Mouse (Mus musculus) right cerebral cortex, postnatal 10 days (tissue): ENCODE measurements around the gene Macrod2.

ENCODE experiments used
- DNase-seq, 2 experiments: peaks; one replicate each; pipeline ENCODE4 v3.0.0; 2021; ENCODE audit warnings: low spot score in 2 of 2

The Macrod2 gene

DNA sequence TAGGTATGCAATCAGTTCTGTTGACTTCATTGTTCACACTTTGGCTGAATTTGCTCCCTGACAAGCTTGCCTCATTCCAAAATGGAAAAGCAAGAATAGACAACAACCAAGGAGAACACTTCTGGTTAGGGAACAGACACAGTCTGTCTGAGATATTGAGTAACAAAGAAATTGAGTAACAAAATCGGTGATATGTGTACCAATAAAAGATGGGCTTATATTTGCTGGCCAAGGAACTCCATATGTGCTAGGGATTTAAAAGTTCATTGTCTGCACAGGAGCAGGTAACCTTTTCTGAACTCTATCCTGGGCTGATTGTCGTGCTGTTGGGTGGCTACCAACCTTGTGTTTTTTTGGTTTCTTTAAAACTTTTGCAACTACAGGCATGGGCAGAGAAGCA, 817.2 kb downstream of the Macrod2 start:
- no peak for DNase-seq

DNA sequence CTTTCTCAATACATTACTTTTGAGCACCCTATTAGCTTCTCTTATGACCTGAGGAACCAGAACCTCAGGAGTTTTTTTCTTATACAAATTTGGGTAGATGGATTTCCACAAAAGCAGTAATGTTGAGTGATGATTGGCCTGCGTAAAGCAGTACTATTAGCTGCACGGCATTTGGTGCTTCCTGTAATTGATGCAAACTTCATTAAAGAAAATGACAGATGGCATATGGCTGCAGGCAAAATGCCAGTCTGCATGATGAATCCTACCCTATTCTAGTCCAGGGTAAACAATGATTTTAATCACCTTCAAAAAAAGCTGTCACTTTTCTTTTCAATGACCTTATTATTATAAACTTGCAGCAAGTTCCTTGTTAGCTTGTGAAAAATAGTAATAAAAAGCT, 822.4 kb downstream of the Macrod2 start:
- DNase-seq = no peak

DNA sequence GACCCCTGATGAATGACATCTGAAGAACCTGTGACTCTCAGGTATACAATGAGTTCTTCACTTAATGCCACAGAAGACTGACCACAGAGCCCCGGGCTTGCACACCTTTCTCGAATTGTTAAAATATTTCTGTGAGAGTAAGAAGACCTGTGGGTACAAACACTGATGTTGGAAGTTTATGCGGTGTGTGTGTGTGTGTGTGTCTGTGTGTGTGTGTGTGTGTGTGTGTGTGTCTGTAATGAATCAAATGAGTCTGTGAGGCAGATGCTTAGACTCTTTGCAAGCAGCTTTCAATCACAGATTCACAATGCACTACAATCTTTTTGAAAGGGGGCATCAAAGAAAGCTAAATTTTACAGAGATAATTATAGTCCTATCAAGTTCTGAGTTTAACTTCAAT, 822.8 kb downstream of the Macrod2 start:
- no peak for DNase-seq

DNA sequence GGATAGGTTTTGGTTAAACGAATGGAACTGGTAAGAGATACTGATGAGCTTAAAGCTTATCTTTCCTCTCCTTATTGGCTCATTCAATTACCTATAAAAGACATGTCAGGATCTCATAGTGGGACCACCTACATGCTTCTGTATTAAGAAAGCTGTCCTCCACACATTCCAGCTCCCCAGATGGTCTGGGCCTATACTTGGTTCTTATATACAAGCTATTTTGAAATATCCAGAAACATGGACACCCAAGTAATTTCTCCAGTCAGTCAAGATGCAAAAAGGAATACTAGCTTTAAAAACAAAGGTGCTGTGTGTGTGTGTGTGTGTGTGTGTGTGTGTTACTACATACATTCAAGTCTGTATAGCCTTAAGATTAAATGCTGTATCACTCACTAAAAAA, 833.7 kb downstream of the Macrod2 start:
- DNase-seq = peak in 1 of 2 experiments; percentile 31

DNA sequence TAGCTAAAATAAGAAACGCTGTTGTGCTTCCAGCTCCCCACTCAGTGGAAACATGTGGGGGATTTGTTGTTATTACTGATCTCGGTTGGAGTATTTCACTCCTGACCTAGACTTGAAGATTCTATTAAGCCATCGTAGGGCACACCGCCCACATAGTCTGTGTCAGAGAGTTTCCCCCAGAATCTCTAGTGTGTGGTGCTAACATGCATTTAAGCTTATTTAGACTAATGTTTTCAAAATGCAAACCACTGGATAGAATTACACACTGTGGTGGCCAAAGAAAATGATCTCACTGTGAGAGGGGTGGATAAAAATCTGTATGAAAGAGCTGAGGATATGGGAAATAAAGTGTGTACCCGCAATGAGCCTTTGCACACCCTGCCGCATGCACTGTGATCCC, 834.7 kb downstream of the Macrod2 start:
- no peak for DNase-seq

DNA sequence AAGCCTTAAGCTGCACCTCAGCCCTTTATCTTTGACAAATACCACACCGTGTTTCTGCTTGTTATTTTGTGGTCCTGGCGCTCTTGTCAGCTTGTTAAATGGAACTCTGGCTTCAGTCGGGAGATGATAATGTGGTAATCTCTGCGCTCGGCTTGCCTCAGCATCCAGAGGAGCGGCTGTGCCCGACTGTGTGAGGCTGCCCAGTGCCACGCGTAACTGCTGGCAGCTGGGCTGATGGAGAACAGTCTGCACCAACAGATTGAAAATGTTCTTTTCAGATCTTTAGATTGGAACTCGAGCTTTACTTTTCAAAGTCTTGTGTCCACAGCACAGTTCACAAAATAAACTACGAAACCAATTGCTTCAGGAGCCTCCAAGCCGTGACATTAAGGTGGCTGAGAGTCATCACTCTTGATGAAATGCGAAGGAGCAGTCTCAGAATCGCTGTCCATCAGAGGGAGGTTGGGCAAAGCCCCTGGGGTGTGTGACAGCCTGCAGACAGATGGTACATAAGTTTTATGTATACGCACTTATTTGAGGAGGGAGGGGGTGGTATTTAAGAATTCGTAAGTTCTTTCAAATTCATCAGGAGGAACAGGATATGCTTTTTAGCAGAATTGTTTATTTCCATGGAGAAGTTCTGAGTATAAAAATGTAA, 836.0 kb downstream of the Macrod2 start:
- DNase-seq = peak; percentile 43 to 52

DNA sequence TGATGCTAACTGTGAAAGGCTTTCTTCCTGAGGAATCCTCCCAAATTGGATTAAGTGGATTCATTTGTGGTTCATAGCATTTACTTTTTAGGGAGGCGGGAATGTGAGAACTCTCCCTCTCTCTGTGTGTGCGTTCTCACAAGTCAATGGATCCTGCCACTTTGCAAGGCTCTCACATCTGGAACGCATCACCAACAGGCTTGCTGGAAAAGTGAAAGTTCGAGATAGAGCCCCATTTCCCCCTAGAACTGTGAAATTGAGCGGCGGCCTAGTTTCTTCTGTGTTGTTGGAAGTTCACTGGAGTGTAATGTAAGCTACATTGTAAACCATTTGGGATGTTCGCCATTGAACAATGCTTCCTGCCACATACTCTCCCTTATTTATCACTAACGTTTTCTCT, 839.2 kb downstream of the Macrod2 start:
- DNase-seq = no peak

DNA sequence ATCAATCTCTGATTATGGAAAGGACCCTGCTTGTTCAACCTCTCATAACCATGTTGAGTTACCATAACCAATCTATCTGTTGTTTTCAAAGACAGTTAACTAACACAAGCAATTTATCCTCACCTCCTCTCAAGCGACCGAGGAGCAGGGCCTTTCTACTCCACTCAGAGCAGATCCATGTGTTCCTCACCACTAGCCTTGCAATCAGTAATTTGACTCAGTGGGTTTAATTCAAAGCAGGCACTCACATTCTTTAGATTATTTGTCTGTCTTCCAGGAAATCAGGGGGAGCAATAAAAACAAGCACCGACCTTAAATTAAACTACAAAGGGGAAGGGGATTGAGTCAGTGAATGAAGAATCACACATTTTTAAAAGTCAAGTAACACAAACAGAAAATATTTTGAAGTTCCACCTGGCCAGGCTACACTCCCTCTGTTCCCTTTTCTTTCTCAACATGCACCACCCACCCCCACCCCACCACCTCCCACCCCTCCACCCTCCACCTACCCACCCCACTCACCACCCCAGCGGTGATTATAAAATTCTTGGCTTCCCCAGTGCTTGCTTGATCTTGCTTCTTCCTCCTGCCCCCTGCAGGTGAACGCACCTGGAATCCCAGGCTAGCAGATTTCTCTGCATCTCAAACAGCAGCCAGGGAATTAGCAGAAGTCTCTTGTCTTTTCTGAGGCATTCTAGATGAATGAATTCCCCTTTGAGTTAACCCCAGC, 839.8 kb downstream of the Macrod2 start:
- DNase-seq = no peak

DNA sequence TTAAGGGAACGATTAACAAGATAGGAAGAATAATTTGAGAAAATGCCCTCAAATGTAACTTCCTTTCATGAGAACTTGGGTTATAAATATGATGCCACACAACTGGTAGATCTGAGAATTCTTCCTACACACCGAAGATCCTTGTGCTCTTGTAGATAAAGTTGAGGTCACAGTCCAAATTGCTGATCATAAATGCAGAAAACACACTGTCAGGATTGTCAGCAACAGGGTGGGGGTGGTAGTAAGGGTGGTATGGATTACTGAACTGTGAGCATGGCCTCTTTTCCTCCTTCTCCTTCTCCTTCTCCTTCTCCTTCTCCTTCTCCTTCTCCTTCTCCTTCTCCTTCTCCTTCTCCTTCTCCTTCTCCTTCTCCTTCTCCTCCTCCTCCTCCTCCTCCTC, 852.6 kb downstream of the Macrod2 start:
- DNase-seq = no peak

DNA sequence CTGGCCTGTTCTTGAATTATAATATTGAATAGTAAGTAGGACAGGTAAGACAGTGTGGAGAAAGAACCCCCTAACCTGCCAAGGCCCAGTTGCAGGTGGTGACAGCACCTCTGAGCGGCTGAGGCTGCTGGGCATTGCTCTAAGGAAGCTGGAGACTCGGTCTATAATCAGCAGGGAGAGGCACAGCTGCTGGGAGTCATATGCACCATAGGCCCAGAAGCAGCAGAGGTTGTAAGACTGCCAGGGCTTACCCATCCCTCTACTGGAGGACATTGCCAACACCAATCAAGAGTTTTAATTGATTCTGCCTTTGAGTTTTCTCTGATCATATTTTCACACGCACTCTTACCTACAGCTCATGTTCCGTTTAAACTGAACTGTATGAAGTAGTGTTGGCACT, 869.5 kb downstream of the Macrod2 start:
- DNase-seq = no peak

DNA sequence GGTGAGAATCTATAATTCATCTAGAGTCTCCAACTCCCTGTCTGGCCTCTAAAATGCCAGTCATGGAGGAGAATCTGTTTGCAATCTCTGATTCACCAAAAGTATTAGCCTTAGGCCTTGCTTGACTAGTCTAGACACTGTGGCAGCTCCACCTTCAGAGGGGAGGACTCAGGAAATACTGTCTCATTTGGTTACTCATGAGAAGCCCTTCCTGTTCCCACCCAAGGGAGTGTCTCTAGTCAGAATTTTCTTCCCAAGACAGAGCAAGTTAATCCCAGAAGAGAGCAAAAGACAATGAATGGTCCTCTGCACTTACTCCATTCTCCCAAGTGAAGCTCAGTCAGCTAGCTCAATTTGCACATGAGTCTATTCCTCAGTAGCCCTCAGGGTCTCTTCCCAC, 871.5 kb downstream of the Macrod2 start:
- no peak for DNase-seq

DNA sequence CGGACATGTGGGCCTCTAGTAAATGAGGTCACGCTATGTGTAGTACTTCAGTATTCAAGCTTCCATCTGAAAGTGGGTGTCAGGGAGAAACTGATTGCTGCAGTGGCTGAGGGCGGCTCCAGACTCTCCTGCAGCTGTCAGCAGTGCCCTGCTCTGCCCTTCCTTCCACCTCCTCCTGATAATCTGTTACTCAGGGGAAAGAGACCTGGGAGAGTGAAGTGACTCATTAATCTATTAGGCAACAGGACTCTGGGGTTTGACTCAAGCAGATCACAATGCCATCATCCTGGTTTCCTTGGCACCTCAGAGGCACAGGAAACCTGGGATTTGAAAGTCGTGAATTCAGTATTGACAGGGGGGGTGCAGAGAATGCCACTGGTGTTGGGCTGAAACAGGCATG, 876.4 kb downstream of the Macrod2 start:
- no peak for DNase-seq

DNA sequence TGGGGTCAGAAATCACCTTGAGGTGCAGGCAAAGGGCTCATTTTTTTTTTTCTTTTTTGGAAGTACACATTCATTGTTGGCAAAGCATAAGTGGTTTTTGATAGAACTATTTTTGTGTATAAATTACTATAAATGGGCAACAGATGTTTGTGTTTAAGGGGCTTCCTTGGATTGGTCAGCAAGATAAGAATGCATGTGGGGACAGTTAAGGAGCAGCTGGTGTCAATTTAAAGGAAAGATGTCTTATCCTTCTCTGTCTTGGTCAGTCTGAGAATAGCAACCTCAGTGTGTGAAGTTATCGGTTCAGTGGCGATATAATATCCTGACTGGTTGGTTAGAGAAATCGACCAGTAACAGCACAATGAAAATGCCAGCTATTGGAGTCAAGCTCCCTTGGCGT, 877.9 kb downstream of the Macrod2 start:
- no peak for DNase-seq

DNA sequence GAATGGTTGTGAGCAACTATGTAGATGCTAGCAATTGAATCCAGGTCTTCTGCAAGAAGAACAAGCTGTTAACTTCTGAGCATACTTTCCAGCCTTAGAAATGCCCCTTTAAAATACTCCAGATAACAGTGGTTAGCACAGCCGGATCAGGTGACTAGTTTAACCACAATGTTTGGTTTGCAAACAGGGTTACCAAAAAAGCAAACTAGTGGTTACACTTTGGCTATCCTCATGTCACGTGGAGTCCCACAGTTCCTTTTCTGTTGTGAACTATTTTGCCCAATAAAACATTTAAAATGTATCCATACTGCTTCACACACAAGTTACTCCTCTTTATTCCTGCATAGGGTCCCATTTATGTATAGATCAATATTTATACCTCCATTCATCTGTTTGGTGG, 879.2 kb downstream of the Macrod2 start:
- DNase-seq = no peak

DNA sequence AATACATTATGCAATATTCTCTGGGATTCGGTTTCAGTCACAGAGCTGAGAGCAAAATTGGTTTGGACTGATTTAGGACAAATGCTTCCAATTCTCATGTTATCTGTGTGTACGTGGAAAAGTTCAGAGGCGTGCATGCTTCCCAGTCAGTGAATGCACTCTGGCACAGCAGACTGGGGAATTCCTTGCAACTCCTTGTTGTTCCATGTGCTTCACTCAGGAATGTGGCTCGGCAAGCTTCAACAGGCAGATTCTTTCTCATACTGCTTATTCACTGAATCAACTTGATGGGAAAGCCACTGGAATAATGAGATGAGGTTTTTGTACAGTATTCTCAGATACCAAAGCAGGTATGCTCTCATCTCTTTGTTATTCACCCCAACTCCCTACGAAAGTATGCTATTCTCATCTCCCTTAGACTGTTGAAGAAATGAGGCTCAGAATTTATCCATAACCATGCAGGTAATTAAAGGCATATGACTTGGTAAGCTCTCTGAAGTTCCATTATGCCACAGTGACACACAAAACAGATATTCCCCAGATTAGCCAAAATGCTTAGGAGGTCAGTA, 884.1 kb downstream of the Macrod2 start:
- DNase-seq = no peak

DNA sequence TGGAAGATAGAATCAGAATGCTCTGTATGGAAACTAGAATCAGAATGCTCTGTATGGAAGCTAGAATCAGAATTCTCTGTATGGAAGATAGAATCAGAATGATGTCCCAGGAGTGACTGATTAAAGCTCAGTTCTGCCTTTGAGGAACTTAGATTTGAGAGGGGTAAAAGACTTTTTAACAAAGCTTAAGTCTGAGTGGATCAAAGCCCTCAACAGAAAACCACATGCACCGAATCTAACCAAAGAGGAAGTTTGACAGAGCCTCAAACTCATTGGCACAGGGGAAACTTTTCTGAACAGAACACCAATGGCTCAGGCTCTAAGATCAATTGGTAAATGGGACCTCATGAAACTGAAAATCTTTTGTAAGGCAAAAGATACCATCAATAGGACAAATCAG, 885.7 kb downstream of the Macrod2 start:
- DNase-seq = no peak

DNA sequence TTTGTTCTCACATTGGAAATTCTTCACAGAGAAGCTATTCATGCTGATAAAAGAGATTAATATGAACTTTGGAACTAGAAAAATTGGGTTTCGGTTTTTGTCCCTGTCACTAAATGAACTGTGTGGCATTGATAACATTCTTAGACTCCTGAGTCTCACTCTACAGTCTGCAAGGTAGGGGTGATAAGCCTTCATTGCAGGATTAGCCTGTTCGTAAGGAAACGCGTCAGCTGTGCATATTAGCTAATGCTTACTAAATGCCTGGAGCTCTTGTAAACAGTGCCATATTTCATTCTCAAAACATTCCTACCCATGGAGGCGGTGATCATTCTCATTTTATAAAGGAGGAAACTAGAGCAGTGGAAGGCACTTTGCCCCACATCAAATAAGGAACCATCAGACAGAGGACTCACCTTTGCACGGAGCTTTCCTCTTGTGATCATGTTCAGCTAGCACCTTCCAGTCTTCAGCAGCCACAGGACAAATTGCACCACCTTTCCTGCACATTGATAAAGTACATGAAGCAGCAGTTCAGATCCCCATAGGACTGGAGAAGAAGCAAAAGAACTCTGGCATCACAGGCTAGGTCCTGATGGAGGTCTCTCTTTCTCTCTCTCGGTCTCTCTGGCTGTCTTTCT, 891.1 kb downstream of the Macrod2 start:
- DNase-seq = no peak

DNA sequence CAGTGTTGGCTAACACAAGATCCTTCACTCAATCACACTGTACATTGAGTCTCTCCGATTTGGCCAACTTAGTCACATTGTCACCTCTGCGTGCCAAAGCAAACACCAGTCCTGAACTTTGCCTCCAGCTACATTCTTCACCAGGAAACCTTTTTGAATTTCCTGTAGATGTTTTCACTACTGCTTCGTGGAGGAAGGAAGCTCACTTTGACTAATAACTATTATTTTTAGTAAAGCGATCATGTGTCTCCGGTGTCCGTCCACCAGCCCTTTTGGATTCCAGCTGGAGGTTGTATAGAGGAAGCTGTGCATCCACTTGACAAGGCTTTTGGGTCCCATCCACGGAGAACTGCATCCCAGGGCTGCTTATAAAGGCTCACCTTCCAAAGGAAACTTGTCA, 893.4 kb downstream of the Macrod2 start:
- no peak for DNase-seq

DNA sequence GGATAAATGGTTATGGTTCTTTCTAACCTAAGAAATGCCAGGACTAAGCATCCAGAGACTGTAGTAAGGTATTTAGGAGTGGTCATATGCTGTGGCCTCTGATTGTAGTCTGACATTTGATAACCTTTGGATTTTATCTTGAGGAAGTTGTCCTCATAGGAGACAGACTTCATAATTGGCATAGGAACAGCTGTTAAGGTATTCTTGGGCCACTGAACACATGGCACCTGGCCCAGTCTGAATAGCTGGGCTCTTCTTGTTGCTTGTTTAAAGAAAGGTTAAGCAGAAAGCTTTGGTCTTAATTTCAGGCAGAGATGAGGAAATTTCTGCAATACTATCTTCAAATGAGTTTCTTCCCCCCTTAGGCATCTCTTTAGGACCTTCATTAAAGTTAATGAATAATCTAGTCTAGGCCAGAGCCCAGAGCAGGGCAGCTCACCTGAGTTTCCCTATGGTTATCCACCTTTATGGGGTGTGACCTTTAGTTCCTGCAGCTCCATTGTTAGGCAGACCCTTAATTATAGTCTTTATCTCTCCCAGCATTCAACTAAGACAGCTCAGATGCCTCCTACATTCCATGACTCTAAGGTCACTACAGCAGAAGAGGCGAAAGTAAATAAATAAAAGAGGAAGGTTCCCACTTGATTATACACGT, 894.1 kb downstream of the Macrod2 start:
- no peak for DNase-seq

DNA sequence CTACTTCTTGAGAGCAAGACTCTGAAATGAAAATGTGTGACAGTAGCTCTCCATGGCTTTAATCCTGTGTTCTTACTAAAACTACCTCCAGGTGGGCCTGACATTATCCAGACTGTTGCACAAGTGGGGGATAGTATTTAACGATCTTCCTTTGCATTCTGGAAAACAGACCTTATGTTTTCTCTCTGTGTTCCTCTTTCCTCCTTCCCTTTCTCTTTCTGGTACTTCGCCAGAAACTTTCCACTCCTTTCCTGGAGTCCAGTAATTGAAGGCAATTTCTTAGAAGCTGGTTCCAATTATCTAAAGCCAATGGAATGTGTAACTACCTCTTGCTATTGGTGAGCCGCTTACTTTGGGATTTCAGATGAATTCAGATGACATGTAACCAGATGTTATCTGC, 897.7 kb downstream of the Macrod2 start:
- DNase-seq = no peak

DNA sequence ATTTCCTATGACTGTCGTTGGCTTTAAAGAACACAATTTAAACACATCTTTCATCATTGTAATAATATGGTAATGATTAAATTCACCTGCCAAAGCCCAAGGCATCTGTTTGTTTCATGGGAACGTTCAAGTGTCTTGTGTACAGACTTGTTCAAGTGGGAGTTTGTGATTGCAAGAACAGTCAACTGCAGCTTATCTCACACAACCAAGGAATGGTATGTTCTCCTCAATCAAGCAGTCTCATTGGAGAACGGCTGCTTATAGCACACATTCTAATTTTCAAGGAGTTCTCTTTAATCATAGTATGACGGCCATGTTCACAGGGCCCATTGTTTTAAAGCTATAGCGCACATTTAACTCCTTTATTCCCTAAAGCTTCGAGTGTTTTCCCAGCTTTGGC, 904.1 kb downstream of the Macrod2 start:
- DNase-seq = no peak

DNA sequence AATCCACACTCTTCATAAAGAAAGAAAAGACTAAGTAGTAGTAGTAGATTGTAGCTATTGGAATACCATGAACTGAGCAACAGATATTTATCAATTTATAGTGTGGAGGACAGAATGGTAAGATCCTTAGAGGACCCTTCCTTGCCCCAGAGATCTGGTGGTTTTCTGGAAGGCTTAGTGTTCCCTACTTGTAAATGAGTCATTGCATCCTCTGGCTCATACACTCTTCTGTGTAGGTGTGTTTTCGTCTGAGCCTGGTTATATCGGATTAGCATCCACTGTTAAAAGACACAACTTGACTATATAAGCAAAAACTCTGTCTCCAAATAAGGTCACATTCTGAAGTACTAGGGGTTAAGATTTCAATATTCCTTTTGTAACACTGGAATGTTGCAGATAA, 905.9 kb downstream of the Macrod2 start:
- DNase-seq = no peak
